Mouse (Mus musculus): ENCODE results near the gene Rgl1.

DNA sequence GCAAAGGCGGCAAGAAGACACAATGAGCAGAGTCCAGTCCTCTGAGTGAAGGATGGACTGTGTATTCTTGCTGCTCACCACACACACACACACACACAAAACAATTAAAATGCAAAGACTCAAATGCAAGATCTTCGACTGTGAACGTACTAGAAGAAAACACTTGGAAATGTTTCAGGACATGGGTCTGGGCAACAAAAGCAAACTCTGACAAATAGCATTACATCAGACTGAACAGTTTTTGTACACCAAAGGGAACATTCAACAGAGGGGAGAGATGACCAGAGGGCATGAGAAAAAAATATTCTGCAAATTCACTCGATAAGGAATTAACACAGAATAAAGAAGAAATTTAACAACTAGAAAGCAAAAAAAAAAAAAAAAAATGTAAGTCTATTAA, 52.2 kb downstream of the Rgl1 start:
- TF ChIP-seq CTCF (IDR thresholded peaks at IDR 0.05) (no peak), EP300 (IDR thresholded peaks at IDR 0.05) (no peak)
